Mouse (Mus musculus) liver, embryonic 13.5 days (tissue): Measurements from ENCODE around the gene Pakap. TPM values are rescaled to one million over a fixed set of nuclear protein-coding genes. Genes with fewer than 3 reads are reported as not detected.

Experiments
- ATAC-seq: fragments of 200-750 bp; cut with Nextera tagmentation; 2 replicates; pipeline ENCODE4 v1.8.0; 2017; ENCODE audit warnings: low read depth, mild to moderate bottlenecking, moderate number of reproducible peaks, moderate library complexity
- DNase-seq: peaks from one replicate; pipeline ENCODE4 v3.0.0; 2022
- H3K27ac ChIP-seq: fragments of 300-500 bp; sonication (generic); 2 replicates; pipeline ENCODE4 v1.5.1; 2015; ENCODE audit warnings: moderate library complexity, mild to moderate bottlenecking, inconsistent platforms
- H3K27me3 ChIP-seq: fragments of 300-500 bp; sonication (generic); 2 replicates; pipeline ENCODE4 v1.6.1; 2015; ENCODE audit warnings: mild to moderate bottlenecking, inconsistent platforms
- H3K36me3 ChIP-seq: fragments of 300-500 bp; sonication (generic); 2 replicates; pipeline ENCODE4 v1.6.1; 2015; ENCODE audit warnings: mild to moderate bottlenecking, inconsistent platforms
- H3K4me1 ChIP-seq: fragments of 300-500 bp; sonication (generic); replicated peaks from 2 replicates; pipeline ENCODE4 v1.6.1; 2015; ENCODE audit warnings: inconsistent platforms
- H3K4me2 ChIP-seq: fragments of 300-500 bp; sonication (generic); 2 replicates; pipeline ENCODE4 v1.6.1; 2015; ENCODE audit warnings: inconsistent platforms, mild to moderate bottlenecking, moderate library complexity
- H3K4me3 ChIP-seq: fragments of 300-500 bp; sonication (generic); replicated peaks from 2 replicates; pipeline ENCODE4 v1.5.1; 2015; ENCODE audit warnings: mild to moderate bottlenecking, inconsistent platforms
- H3K9ac ChIP-seq: fragments of 300-500 bp; sonication (generic); 2 replicates; pipeline ENCODE4 v1.6.1; 2015; ENCODE audit warnings: mild to moderate bottlenecking, inconsistent platforms
- H3K9me3 ChIP-seq: fragments of 300-500 bp; sonication (generic); replicated peaks from 2 replicates; pipeline ENCODE4 v1.6.1; 2016; ENCODE audit warnings: inconsistent platforms
- WGBS: fragments of 180-500 bp; shearing (Covaris S2); methylation state at CpG from one replicate; pipeline ENCODE4 v1.1.7; 2015; ENCODE audit not compliant: insufficient replicate concordance; 5-methylcytosine and 5-hydroxymethylcytosine counted together
- polyA plus RNA-seq: library from polyadenylated mRNA; unstranded; fragments of >200 nt; fragmentation: Nextera tagmentation; extraction: Ambion mirVana; gene quantifications from 2 replicates; pipeline ENCODE4 v1.2.1, GENCODE M21; 2015

Gene Pakap
- polyA plus RNA-seq, 1 experiment from 2014 or later, result 1.2 TPM

- peak; percentile 34; the same call in 1 of the 2 replicates for ATAC-seq
Observed at GRCm38 (mm10) chr4:57846991-57847422, 279.0 kb downstream of the Pakap start.

GRCm38 (mm10) chr4:57847676-57848075 lies 279.7 kb downstream of the Pakap start:
- Histone ChIP-seq H3K4me3 (no peak overlapping the region), H3K4me2 (no peak overlapping the region), H3K27me3 (no peaks in the 10 kb centered on the region), H3K4me1 (peaks cover 7% of the 10 kb centered on the region; the same call in 1 of the 2 replicates), H3K27ac (peak overlapping the region; percentile 1; the same call in 1 of the 2 replicates), H3K9ac (no peak overlapping the region), H3K9me3 (no peaks in the 10 kb centered on the region), H3K36me3 (no peaks in the 10 kb centered on the region)
- DNase-seq (no peak), ATAC-seq (no peak)
- WGBS, result 72% methylated on average over 3 of the region's 3 CpGs

More at GRCm38 (mm10) chr4:57846991-57847422, 279.0 kb downstream of the Pakap start:
- no peak overlapping the region for H3K4me3 ChIP-seq
- H3K27ac ChIP-seq, result peak overlapping the region; percentile 51
- no peak overlapping the region for H3K4me2 ChIP-seq
- H3K4me1 ChIP-seq, result peaks cover 7% of the 10 kb centered on the region; the same call in 1 of the 2 replicates
- no peaks in the 10 kb centered on the region for H3K9me3 ChIP-seq
- H3K9ac ChIP-seq, result no peak overlapping the region
- H3K36me3 ChIP-seq, result no peaks in the 10 kb centered on the region
- DNase-seq, result no peak
- WGBS, result 55% methylated on average over 8 of the region's 8 CpGs
- no peaks in the 10 kb centered on the region for H3K27me3 ChIP-seq

GRCm38 (mm10) chr4:57849465-57849864 lies 281.5 kb downstream of the Pakap start:
- ATAC-seq, result no peak
- DNase-seq, result no peak

GRCm38 (mm10) chr4:57851731-57852130 lies 283.8 kb downstream of the Pakap start:
- Histone ChIP-seq H3K27me3 (no peaks in the 10 kb centered on the region), H3K9me3 (no peaks in the 10 kb centered on the region), H3K4me2 (no peak overlapping the region), H3K36me3 (no peaks in the 10 kb centered on the region; the same call in 1 of the 2 replicates), H3K4me3 (no peak overlapping the region), H3K4me1 (peaks cover 3% of the 10 kb centered on the region; the same call in 1 of the 2 replicates), H3K27ac (no peak overlapping the region), H3K9ac (no peak overlapping the region)
- WGBS, result 64% methylated on average over 1 of the region's 1 CpGs
- DNase-seq (no peak), ATAC-seq (no peak)

More at GRCm38 (mm10) chr4:57849465-57849864, 281.5 kb downstream of the Pakap start:
- H3K4me3 ChIP-seq, result no peak overlapping the region
- no peaks in the 10 kb centered on the region for H3K9me3 ChIP-seq
- H3K27ac ChIP-seq, result no peak overlapping the region
- no peaks in the 10 kb centered on the region for H3K36me3 ChIP-seq
- no peak overlapping the region for H3K4me2 ChIP-seq
- H3K9ac ChIP-seq, result no peak overlapping the region
- WGBS, result 22% methylated on average over 6 of the region's 6 CpGs
- no peaks in the 10 kb centered on the region for H3K27me3 ChIP-seq
- H3K4me1 ChIP-seq, result peaks cover 7% of the 10 kb centered on the region; the same call in 1 of the 2 replicates

- ATAC-seq (no peak), DNase-seq (no peak)
- H3K4me2 ChIP-seq, result no peak overlapping the region
- H3K9me3 ChIP-seq, result no peaks in the 10 kb centered on the region
- no peaks in the 10 kb centered on the region for H3K4me1 ChIP-seq
- no peak overlapping the region for H3K27ac ChIP-seq
- no peak overlapping the region for H3K4me3 ChIP-seq
- H3K27me3 ChIP-seq, result no peaks in the 10 kb centered on the region
- H3K36me3 ChIP-seq, result no peaks in the 10 kb centered on the region; the same call in 1 of the 2 replicates
- H3K9ac ChIP-seq, result no peak overlapping the region
- 49% methylated on average over 9 of the region's 9 CpGs for WGBS
Observed at GRCm38 (mm10) chr4:57852461-57853040, 284.6 kb downstream of the Pakap start.

- no peak overlapping the region for H3K9ac ChIP-seq
- H3K9me3 ChIP-seq, result no peaks in the 10 kb centered on the region
- no peak overlapping the region for H3K4me3 ChIP-seq
- ATAC-seq (no peak), DNase-seq (no peak)
- H3K36me3 ChIP-seq, result no peaks in the 10 kb centered on the region; the same call in 1 of the 2 replicates
- no peak overlapping the region for H3K27ac ChIP-seq
- WGBS, result 65% methylated on average over 6 of the region's 6 CpGs
- no peaks in the 10 kb centered on the region for H3K4me1 ChIP-seq
- H3K27me3 ChIP-seq, result no peaks in the 10 kb centered on the region
- H3K4me2 ChIP-seq, result no peak overlapping the region
Observed at GRCm38 (mm10) chr4:57854181-57854580, 286.2 kb downstream of the Pakap start.

GRCm38 (mm10) chr4:57855281-57855941 lies 287.4 kb downstream of the Pakap start:
- Histone ChIP-seq H3K4me3 (no peak overlapping the region), H3K36me3 (no peaks in the 10 kb centered on the region; the same call in 1 of the 2 replicates), H3K27ac (no peak overlapping the region), H3K9ac (no peak overlapping the region), H3K4me1 (no peaks in the 10 kb centered on the region), H3K9me3 (no peaks in the 10 kb centered on the region), H3K27me3 (no peaks in the 10 kb centered on the region), H3K4me2 (no peak overlapping the region)
- 75% methylated on average over 18 of the region's 18 CpGs for WGBS
- DNase-seq (no peak), ATAC-seq (no peak)

GRCm38 (mm10) chr4:57856673-57857072 lies 288.7 kb downstream of the Pakap start:
- ATAC-seq (no peak), DNase-seq (no peak)
- H3K27ac ChIP-seq, result no peak overlapping the region
- no peaks in the 10 kb centered on the region for H3K9me3 ChIP-seq
- 83% methylated on average over 10 of the region's 10 CpGs for WGBS
- no peak overlapping the region for H3K9ac ChIP-seq
- H3K4me3 ChIP-seq, result no peak overlapping the region
- no peak overlapping the region for H3K4me2 ChIP-seq
- H3K4me1 ChIP-seq, result no peaks in the 10 kb centered on the region
- H3K36me3 ChIP-seq, result no peaks in the 10 kb centered on the region; the same call in 1 of the 2 replicates
- no peaks in the 10 kb centered on the region for H3K27me3 ChIP-seq

- Histone ChIP-seq H3K4me2 (no peak overlapping the region), H3K27ac (no peak overlapping the region), H3K27me3 (no peaks in the 10 kb centered on the region), H3K9me3 (no peaks in the 10 kb centered on the region), H3K9ac (no peak overlapping the region), H3K4me1 (no peaks in the 10 kb centered on the region), H3K4me3 (no peak overlapping the region), H3K36me3 (no peaks in the 10 kb centered on the region; the same call in 1 of the 2 replicates)
- DNase-seq (no peak), ATAC-seq (no peak)
- WGBS, result 38% methylated on average over 6 of the region's 6 CpGs
Observed at GRCm38 (mm10) chr4:57860204-57860611, 292.2 kb downstream of the Pakap start.

GRCm38 (mm10) chr4:57861166-57861565 lies 293.2 kb downstream of the Pakap start:
- no peaks in the 10 kb centered on the region for H3K9me3 ChIP-seq
- no peaks in the 10 kb centered on the region for H3K27me3 ChIP-seq
- ATAC-seq, result no peak
- WGBS, result 55% methylated on average over 6 of the region's 6 CpGs
- H3K4me3 ChIP-seq, result no peak overlapping the region
- no peak overlapping the region for H3K4me2 ChIP-seq
- H3K4me1 ChIP-seq, result no peaks in the 10 kb centered on the region
- no peak overlapping the region for H3K9ac ChIP-seq
- no peak overlapping the region for H3K27ac ChIP-seq
- no peak for DNase-seq
- H3K36me3 ChIP-seq, result no peaks in the 10 kb centered on the region; the same call in 1 of the 2 replicates

- WGBS, result 37% methylated on average over 8 of the region's 8 CpGs
Observed at GRCm38 (mm10) chr4:57861856-57862255, 293.9 kb downstream of the Pakap start.

More at GRCm38 (mm10) chr4:57861856-57862255, 293.9 kb downstream of the Pakap start:
- no peaks in the 10 kb centered on the region for H3K9me3 ChIP-seq
- no peak for DNase-seq
- H3K9ac ChIP-seq, result no peak overlapping the region
- no peak for ATAC-seq
- H3K36me3 ChIP-seq, result no peaks in the 10 kb centered on the region
- no peak overlapping the region for H3K4me3 ChIP-seq
- H3K4me2 ChIP-seq, result no peak overlapping the region
- no peak overlapping the region for H3K27ac ChIP-seq
- no peaks in the 10 kb centered on the region for H3K27me3 ChIP-seq
- no peaks in the 10 kb centered on the region; the same call in 1 of the 2 replicates for H3K4me1 ChIP-seq
